Mouse (Mus musculus) NIH3T3 (cell line): ENCODE results near the gene Coa5.

Source experiments
- DNase-seq: peaks from one replicate; pipeline ENCODE4 v3.0.0-alpha.2; 2012; ENCODE audit warnings: low read depth

Coa5 gene

GRCm38 (mm10) chr1:37429366-37430296, at the start of gene Coa5, which contains the start of gene Unc50:
Coa5 (minus strand) TSS chr1:37430103.
Unc50 (plus strand) TSS chr1:37430139.
- peak; percentile 97 for DNase-seq

GRCm38 (mm10) chr1:37479074-37479473, 49.2 kb upstream of the Coa5 start:
- DNase-seq: no peak

- no peak for DNase-seq
Measured at GRCm38 (mm10) chr1:37478416-37478815, 48.5 kb upstream of the Coa5 start.

GRCm38 (mm10) chr1:37477928-37478327, 48.0 kb upstream of the Coa5 start:
- DNase-seq: no peak

DNA sequence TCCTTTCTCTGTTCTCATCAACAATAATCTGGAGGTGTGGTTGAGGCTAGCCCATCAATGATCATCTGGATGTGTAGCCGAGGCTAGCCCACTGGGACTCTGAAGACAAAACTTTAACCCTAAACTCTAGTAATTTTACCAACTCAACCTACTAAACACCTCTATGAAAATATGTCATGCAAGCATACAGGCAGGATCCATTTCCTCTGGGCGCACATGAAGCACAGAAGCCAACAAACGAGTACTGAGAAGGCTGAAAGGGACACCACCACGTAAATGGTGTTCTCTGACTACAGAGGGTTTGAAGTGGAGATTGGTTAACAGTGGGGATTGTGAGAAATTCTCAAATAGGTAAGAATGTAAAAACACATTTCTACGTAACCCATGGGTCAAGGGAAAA, 47.3 kb upstream of the Coa5 start:
- no peak for DNase-seq

DNA sequence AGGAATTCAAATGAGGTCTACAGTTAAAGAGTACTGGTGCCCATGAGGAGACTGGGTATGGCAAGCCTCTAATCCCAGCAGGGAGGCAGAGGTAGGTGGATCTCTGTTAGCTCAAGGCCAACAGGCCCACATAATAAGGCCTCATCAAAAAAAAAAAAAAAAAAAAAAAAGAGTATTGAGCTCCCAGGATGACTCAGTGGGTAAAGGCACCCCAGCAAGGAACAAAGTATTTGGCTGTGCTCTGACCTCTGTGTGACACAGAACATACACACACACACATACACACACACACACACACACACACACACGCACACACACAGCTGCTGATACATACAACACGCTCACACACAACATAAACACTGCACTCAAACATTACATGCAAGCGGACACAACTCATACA, 45.4 kb upstream of the Coa5 start:
- DNase-seq: no peak

DNA sequence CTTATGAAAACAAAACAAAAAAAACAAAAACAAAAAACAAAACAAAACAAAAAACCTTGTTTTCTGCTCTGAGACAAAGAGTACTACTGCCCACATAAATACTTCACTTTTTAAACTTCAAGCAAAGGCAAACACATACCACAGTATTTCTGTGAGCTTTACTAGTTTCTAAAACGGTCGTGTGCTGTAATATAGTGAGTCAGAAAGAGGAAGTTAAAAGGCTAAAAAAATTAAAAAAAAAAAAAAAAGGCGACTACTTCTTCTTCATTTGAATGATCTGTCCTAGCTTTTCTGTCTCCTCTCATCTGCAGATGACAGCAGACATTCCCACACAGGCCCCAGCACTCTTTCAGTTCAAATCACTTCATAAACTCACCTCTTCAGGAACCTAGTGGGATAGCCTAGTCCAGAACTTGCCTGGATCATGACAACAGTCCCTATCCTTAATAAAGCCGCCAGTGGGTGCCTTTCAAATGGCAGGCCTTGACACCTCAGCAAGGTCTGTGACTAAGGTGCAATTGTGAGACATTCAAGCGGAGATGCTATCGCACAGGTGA, 44.8 kb upstream of the Coa5 start:
- no peak for DNase-seq

- no peak for DNase-seq
Measured at GRCm38 (mm10) chr1:37474046-37474445, 44.1 kb upstream of the Coa5 start.

GRCm38 (mm10) chr1:37473251-37473650, 43.3 kb upstream of the Coa5 start:
- no peak for DNase-seq

DNA sequence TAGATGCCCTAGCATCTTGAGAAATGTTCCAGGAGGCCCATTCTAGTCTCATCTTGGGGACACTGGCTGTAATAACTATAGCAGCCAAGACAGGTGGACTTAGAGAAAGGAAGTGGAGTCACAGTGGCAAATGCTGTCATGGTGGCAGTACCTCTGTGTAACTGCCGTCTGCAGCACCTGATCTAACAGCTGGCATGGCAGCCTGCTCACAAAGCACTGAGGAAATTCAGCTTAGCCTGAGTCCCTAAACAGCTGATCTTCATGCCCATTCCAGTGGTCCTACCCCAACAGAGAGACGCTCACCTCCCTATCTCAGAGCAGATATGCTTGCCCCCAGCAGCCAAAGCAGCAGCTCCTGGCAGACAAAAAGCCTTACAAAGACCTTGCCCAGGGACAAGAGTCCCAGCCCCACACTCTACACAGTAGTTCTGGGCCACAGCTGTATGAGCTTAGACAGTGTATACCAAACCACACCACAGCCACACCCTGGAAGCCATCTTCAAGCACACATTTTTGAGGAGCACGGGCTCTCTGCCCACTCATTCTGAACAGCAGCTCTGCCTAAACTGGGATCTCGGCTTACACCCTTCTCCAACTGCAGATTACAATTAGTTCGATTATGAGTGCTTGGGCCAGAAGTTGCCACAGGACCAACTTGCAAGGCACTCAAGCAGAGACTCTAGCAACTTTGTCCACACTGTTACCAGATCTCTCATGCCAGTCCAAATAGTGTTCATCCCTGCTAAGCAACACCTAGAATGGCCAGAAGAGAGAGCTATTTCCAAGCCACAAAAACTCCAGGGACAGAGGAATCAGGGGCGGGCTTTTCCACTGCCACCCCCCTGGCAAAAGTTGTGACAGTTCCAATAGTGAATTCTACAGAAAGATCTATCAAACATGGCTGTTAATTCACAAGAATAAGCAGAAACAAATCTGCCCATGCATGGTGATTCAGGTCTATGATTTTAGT, 41.6 kb upstream of the Coa5 start:
- no peak for DNase-seq

DNA sequence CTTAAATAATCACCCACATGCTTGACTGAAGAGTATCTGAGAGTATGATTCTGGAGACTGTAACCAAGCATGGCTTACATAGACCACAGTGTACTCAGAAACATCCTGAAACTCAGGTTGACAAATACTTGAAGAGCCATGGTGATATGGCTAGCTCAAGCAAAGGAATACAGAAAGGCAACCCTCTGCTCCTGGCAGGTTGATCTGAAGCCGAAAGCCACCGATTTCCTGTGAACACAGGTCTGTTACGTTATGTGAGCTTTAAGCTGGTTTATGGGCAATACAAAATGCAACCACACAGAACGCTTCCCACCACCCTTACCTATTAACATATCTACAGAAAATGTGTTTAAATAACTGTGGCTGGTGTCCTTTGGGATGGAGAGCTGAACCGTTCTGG, 39.1 kb upstream of the Coa5 start:
- no peak for DNase-seq

DNA sequence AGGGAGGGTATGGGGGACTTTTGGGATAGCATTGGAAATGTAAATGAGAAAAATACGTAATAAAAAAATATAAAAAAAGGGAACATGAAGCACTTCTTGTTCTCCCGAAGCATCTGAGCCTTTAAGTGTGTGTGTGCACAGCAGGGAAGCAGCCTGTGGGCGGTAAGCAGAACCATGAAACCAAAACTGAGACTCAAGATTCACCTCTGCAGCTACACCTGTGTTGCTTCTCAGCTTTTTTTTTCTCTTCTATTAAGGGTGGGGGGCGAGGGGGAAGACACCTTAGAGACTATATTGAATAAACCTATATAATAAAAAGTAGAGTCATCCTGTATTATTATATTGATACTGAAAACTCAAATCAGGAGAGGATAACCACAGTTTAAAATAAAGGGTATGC, 37.9 kb upstream of the Coa5 start:
- no peak for DNase-seq

DNA sequence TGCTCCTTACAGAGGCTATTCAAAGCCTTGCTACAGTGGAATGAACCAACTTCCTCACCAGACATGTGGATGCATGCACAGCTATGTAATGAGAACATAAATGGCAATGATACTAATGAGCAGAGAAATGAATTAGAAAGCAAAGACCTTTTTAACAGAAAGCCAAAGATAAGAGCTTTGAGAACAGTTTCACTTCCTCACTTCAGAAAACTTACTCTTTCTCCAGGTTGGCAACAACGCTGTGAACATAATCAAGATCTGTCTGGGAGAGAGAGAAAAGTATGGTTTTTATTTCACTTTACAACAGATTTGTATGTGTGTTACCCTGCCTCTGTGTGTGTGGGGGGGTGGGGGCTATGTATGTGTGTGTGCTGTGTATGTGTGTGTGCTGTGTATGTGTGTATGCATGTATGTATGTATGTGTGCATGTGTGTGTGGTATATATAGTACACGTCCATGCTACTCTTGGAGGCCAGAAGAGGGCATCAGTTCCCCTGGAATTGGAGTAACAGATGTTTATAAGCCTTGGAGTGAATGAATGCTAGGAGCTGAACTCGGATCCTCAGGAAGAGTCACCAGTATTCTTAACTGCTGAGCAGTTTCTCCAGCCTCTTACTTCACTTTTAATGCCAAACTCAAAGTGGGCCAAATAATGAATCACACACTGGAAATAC, 36.6 kb upstream of the Coa5 start:
- peak; percentile 11 for DNase-seq

DNA sequence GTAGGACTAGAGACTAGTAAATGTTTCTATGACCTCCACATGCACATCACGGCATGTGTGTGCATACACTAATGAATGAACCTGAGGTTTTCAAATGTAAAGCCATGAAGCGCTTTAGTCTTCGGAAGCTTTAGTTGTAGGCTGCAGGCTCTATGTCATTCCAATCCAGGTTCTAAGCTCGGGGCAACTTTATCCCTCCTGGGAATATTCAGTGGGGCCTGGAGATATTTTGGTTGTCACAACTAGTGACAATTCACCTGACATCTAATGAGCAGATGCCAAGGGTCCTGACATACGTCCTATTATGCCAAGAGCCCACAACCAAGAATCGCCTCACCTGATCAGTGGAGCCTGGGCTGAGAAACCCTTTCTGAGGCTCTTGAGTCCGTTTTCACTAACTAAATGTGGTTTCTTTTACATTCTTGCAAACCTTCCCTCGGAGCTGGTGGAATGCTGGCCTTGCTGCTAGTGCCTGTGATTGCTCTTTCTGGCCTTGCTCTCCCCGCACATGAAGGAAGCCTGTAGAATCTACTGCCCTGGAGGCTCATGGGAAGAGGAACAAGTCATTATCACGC, 35.1 kb upstream of the Coa5 start:
- peak; percentile 7 for DNase-seq

GRCm38 (mm10) chr1:37457546-37457945, 27.6 kb upstream of the Coa5 start:
- no peak for DNase-seq

DNA sequence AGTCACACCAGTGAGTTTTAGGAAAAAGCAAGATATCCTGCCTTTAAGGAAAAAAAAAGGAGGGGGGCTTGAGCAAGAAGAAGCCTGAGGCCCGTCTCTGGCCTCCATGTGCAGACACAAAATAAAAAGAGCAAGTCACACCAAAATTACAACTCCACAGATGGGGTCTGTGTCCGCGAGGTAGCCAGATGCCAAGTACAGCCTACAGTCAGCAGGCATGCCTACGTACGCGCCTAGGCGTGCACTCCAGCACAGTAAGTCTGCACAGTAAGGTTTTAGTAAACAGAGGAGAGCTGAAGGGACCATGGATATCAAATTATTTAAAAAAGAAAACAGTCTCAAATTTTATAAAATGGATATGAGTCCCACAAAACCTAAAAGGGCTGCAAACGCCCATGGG, 21.4 kb upstream of the Coa5 start:
- DNase-seq: no peak

GRCm38 (mm10) chr1:37448361-37449095, 18.6 kb upstream of the Coa5 start:
- peak; percentile 54 for DNase-seq

GRCm38 (mm10) chr1:37442848-37443835, 13.2 kb upstream of the Coa5 start:
- no peak for DNase-seq

GRCm38 (mm10) chr1:37436419-37436818, 6.5 kb upstream of the Coa5 start:
- DNase-seq: no peak
